Mouse (Mus musculus) heart, embryonic 11.5 days (tissue): ENCODE measurements around the gene Orai3. TPM values are rescaled to one million over a fixed set of nuclear protein-coding genes. Genes with fewer than 3 reads are reported as not detected.

Experiments
- ATAC-seq: fragments of 200-750 bp; cut with Nextera tagmentation; replicated peaks from 2 replicates; pipeline ENCODE4 v1.8.0; 2017; ENCODE audit warnings: moderate library complexity; ENCODE audit not compliant: insufficient number of reproducible peaks, low FRiP score, low TSS enrichment
- H3K27ac ChIP-seq: fragments of 300-500 bp; sonication (generic); 2 replicates; pipeline ENCODE4 v1.5.1; 2014; ENCODE audit warnings: mild to moderate bottlenecking, low read depth, low read length
- H3K27me3 ChIP-seq: fragments of 300-500 bp; sonication (generic); 2 replicates; pipeline ENCODE4 v1.6.1; 2014; ENCODE audit warnings: mild to moderate bottlenecking, low read length, mixed read lengths; ENCODE audit not compliant: control insufficient read depth, insufficient read depth
- H3K36me3 ChIP-seq: fragments of 300-500 bp; sonication (generic); 2 replicates; pipeline ENCODE4 v1.6.1; 2014; ENCODE audit warnings: mild to moderate bottlenecking, low read length, moderate library complexity, mixed read lengths; ENCODE audit not compliant: control insufficient read depth, insufficient read depth
- H3K4me1 ChIP-seq: fragments of 300-500 bp; sonication (generic); 2 replicates; pipeline ENCODE4 v1.6.1; 2014; ENCODE audit warnings: low read length; ENCODE audit not compliant: control insufficient read depth, insufficient read depth
- H3K4me2 ChIP-seq: fragments of 300-500 bp; sonication (generic); 2 replicates; pipeline ENCODE4 v1.6.1; 2014; ENCODE audit warnings: mild to moderate bottlenecking, moderate library complexity
- H3K4me3 ChIP-seq: fragments of 300-500 bp; sonication (generic); 2 replicates; pipeline ENCODE4 v1.5.1; 2014; ENCODE audit warnings: low read depth, low read length
- H3K9ac ChIP-seq: fragments of 300-500 bp; sonication (generic); 2 replicates; pipeline ENCODE4 v1.6.1; 2014; ENCODE audit warnings: mild to moderate bottlenecking, low read depth, low read length, moderate library complexity
- H3K9me3 ChIP-seq: fragments of 300-500 bp; sonication (generic); replicated peaks from 2 replicates; pipeline ENCODE4 v1.6.1; 2016; ENCODE audit warnings: low read length; ENCODE audit not compliant: control insufficient read depth
- WGBS: fragments of 180-500 bp; shearing (Covaris S2); extraction: QIAGEN DNeasy Blood & Tissue Kit; methylation state at CpG from one replicate; pipeline ENCODE4 v1.1.7; 2014; ENCODE audit not compliant: insufficient replicate concordance; 5-methylcytosine and 5-hydroxymethylcytosine counted together
- polyA plus RNA-seq: library from polyadenylated mRNA; unstranded; fragments of >200 nt; fragmentation: Nextera tagmentation; extraction: Ambion mirVana; gene quantifications from 2 replicates; pipeline ENCODE4 v1.2.1, GENCODE M21; 2014

The Orai3 gene
- polyA plus RNA-seq, 1 experiment from 2014 or later: 14.5 TPM

DNA sequence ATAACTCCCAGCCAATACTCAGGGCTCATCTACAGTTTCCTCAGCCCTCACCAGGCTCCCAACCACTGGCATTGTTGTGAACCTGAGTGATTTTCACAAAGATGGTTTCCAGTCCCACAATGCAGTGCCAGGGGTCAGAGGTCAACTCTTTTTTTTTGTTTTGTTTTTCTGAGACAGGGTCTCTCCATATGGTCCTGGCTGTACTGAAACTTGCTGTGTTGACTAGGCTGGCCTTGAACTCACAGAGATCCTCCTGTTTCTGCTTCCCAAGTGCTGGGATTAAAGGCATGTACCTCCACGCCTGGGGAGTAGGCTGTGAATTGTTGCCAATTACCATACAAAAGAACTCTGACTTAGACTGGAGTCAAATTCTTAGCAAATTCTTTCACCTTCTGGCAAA lies 40.2 kb downstream of the Orai3 start:
- no peaks in the 10 kb centered on the region for H3K27me3 ChIP-seq
- ATAC-seq: no peak
- H3K36me3 ChIP-seq: no peaks in the 10 kb centered on the region
- H3K9me3 ChIP-seq: no peaks in the 10 kb centered on the region
- 75% methylated on average over 1 of the region's 1 CpGs for WGBS
- no peak overlapping the region for H3K4me2 ChIP-seq
- H3K4me1 ChIP-seq: no peaks in the 10 kb centered on the region
- H3K27ac ChIP-seq: no peak overlapping the region
- no peak overlapping the region for H3K4me3 ChIP-seq
- no peak overlapping the region for H3K9ac ChIP-seq

DNA sequence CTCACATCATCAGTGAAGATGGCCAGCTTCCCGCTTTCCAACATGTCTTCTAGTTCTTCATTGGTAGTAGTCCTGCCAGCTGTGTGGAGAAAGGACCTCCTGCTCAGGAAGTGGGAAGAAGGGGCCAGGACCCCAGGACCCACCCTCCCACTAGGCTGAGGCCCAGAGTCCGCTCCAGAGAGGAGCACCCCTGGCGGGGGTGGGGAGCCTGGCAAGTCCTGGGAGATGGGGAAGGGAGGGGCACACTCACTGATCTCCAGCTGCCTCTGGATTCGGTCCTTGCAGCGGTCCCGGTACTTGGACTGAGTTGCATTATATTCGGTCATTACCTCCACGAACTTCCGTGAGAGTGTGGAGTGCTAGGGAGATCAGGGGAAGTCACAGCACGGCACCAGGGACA lies 41.0 kb downstream of the Orai3 start:
- WGBS: 63% methylated on average over 10 of the region's 10 CpGs
- no peaks in the 10 kb centered on the region for H3K36me3 ChIP-seq
- no peak for ATAC-seq

DNA sequence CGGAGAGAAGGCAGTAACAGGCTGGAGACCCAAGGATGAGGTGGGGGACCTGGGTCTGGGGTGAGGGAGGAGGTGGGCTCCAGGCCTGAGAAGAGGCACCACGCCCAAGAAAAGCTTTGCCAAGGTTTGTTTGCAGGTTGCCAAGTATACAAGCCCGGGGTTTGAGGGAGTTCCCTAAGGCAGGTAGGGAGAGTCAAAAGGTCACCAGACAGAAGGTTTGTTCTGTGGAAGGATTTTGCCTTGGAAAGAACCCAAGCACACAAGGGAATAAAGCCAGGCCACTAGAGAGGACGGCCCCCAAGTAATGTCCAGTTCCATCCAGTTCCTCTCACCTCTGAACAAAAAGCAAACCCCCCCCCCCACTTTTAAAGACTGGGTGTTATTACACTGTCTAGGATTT lies 41.6 kb downstream of the Orai3 start:
- no peaks in the 10 kb centered on the region for H3K9me3 ChIP-seq
- H3K36me3 ChIP-seq: no peaks in the 10 kb centered on the region
- no peaks in the 10 kb centered on the region for H3K4me1 ChIP-seq
- no peak for ATAC-seq
- no peaks in the 10 kb centered on the region for H3K27me3 ChIP-seq
- WGBS: 64% methylated on average over 4 of the region's 4 CpGs
- H3K9ac ChIP-seq: no peak overlapping the region
- no peak overlapping the region for H3K4me3 ChIP-seq
- H3K27ac ChIP-seq: no peak overlapping the region
- no peak overlapping the region for H3K4me2 ChIP-seq

More for the DNA sequence above, 41.0 kb downstream of the Orai3 start:
- Histone ChIP-seq H3K27ac (no peak overlapping the region), H3K4me1 (no peaks in the 10 kb centered on the region), H3K9ac (no peak overlapping the region), H3K4me2 (no peak overlapping the region), H3K4me3 (no peak overlapping the region), H3K9me3 (no peaks in the 10 kb centered on the region), H3K27me3 (no peaks in the 10 kb centered on the region)

DNA sequence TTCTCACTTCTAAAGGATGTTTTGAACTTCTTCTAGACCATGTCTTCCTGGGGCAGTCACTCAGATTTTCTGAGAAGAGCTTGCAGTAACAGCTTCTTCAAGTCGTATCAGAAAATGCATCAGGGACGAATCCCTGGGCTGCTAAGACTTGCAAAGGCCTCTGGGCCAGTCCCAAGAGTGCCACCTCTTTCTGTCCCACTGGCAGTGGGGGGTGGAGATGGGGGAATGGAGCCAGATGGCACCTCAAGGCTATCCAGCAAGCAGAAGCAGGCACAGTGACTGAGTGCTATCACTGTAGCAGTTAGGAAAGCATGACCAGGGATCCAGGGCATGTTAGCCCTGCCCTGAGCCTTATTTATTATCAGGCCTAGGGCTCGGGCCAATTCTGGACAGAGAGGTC lies 42.7 kb downstream of the Orai3 start:
- WGBS: 81% methylated on average over 3 of the region's 3 CpGs
- no peak overlapping the region for H3K27ac ChIP-seq
- no peak overlapping the region for H3K4me3 ChIP-seq
- no peaks in the 10 kb centered on the region for H3K9me3 ChIP-seq
- no peak overlapping the region for H3K4me2 ChIP-seq
- H3K27me3 ChIP-seq: no peaks in the 10 kb centered on the region
- no peaks in the 10 kb centered on the region for H3K36me3 ChIP-seq
- ATAC-seq: no peak
- H3K9ac ChIP-seq: no peak overlapping the region
- no peaks in the 10 kb centered on the region for H3K4me1 ChIP-seq

DNA sequence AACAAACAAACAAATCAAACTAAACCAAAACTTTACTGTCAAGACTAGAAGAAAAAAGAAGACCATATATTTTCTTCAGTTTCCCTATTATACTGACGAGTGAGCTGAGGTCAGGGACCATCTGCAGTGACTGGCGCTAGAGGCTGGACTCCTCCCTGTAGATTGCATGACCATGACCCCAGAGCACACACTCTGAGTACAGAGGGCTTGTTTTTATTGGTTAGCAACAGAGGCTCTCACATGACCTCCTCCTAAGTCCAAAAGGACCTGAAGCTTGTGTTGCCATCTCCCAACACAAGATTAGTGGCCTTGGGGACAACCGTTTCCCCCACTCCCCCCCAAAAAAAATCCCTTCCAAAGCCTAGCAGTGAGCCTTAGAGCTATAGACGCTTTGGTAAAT lies 44.2 kb downstream of the Orai3 start:
- no peak for ATAC-seq
- Histone ChIP-seq H3K9ac (no peak overlapping the region), H3K9me3 (no peaks in the 10 kb centered on the region), H3K4me3 (no peak overlapping the region), H3K36me3 (no peaks in the 10 kb centered on the region), H3K4me2 (no peak overlapping the region), H3K27ac (no peak overlapping the region), H3K4me1 (no peaks in the 10 kb centered on the region), H3K27me3 (no peaks in the 10 kb centered on the region)
- WGBS: 78% methylated on average over 4 of the region's 4 CpGs

DNA sequence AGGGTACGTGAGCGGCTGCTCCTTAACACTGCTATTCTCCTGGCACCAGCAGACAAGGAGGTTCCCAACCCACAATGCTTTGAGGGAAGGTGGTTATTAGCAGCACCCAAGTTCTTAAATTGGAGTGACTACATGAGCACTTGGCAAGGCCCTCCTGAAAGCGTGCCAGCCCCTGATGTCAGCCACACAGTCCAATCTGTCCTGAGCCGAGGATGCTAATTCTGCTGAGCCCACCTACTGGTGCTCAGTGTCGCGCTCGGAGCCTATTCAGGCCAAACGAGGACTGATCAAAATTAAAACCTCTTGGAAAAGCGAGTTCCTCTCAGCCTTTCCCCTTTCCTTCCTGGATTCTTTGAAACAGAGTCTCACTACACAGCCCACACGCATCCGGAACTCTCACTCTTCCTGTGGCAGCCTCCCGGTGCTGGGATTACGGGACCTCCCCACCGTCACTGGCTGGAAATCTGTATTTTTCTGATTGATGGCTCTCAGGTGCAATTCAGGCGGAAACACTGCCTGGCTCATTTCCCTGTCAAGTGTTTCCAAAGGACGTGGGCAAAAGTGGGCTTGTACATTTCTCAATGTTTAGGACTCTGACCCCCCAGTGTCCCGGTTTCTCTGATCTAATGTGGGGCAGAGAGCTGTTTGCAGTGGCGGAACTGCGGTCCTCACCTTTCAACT lies 44.8 kb downstream of the Orai3 start:
- ATAC-seq: no peak
- H3K36me3 ChIP-seq: no peaks in the 10 kb centered on the region
- H3K4me3 ChIP-seq: no peak overlapping the region

DNA sequence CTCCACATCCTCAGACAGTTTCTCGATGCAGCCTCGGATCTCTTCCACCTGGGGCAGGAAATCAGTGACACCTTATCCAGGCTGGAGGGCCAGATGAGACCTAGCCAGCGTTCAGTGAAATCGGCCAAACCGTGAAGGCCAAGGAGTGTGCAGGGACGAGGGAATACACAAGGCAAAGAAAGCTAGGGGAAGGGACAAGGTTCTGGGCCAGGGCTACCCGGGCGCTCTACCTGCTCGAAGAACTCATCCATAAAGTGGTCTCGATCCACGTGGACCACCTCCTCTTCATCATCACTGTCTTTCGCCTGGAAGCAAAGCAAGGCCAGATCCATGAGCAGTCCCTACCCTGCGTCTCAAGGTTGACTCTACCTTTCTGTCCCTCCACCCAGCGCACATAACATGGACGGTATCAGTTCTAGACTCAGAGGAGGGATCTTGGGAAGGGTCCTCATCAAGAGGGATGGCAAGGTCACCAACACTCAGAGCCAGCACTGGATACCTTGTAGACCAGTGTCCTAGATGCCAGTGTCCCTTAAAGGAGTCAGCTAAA lies 45.6 kb downstream of the Orai3 start:
- Histone ChIP-seq H3K9ac (0 out of 2 replicates have a peak overlapping the region, but pooled peaks have one; percentile 34), H3K27me3 (no peaks in the 10 kb centered on the region), H3K9me3 (no peaks in the 10 kb centered on the region), H3K36me3 (no peaks in the 10 kb centered on the region), H3K27ac (no peak overlapping the region), H3K4me3 (no peak overlapping the region), H3K4me2 (no peak overlapping the region), H3K4me1 (no peaks in the 10 kb centered on the region)
- no peak for ATAC-seq
- 87% methylated on average over 15 of the region's 15 CpGs for WGBS

More for the DNA sequence above, 44.8 kb downstream of the Orai3 start:
- Histone ChIP-seq H3K4me1 (no peaks in the 10 kb centered on the region), H3K4me2 (no peak overlapping the region), H3K9me3 (no peaks in the 10 kb centered on the region), H3K27ac (no peak overlapping the region), H3K9ac (peak overlapping the region; percentile 16; the same call in 1 of the 2 replicates), H3K27me3 (no peaks in the 10 kb centered on the region)
- 74% methylated on average over 19 of the region's 19 CpGs for WGBS

DNA sequence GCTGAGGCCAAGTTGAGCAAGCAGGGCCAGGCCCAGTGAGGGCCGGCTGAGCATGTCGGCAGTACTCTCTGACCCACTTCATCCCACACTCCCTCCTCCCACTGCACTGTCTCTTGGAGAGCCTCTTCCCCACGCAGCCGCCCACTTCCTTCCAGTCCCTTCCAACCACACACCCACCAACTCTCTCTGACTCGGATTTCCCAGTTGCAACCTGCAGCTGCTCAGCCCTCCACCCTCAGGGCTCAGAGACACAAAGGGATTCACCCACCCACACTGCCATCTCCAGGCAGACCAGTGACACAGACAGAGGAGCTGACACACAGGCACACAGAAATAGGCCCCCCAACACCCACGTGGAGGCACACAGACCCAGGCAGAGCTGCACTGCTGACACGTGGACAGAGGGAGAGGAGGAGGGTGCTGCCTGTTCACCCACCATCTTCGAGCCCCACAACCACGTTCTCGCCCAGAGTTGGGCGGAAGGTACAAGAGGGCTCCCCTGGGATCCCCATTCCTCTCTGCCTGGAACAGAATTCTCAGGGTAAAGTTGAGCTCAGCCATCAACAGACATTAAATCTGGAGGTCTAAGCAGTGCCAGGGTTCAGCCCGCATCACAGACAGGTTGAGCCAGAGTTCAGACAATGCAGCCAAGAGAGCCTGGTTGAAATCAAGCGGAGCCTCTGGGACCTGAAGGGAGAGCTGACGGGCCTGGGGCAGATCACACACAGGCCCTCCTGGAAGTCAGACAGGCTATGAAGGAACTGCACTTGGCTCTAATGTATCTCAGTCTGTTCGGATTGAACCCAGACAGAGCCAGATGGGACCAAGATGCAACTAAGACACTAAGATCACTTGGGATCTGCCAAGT lies 46.6 kb downstream of the Orai3 start:
- Histone ChIP-seq H3K36me3 (no peaks in the 10 kb centered on the region), H3K27me3 (no peaks in the 10 kb centered on the region), H3K9me3 (no peaks in the 10 kb centered on the region), H3K4me3 (no peak overlapping the region), H3K4me1 (0 out of 2 replicates have a peak, but pooled peaks cover 2% of the 10 kb centered on the region), H3K9ac (peak overlapping the region; percentile 34; the same call in 1 of the 2 replicates), H3K4me2 (no peak overlapping the region), H3K27ac (no peak overlapping the region)
- no peak for ATAC-seq
- 58% methylated on average over 15 of the region's 15 CpGs for WGBS
